25 mouse cellular contexts compared by ENCODE assay signal in the genomic region with DNA sequence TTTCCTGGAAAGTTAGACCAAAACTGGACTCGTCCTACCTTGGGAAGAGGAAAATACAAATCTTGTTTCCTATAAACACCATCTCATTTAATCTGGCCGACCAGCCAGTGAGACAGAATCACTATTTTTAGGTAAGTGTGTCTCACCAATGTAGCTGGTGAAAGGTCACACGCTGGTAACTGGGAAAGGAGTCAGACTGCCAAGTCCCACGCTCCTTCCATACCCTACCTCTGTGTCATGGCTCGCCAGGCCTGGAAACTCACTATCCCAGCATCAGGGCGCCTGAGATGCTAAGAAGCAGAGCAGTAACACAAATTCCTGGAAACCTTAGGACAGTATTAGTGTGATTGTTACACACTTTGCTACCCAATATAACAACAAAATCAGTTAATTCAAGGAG.
"Had no signal": no experiment of that assay in that cellular context is flagged by ENCODE, and none has a peak within 500 bp of the region (broad histone marks: within the 10 kb centered on the region; RNA-seq: fewer than 3 reads in every experiment).

No protein-coding gene starts in this region.

- H3K36me3 ChIP-seq: forebrain, embryonic 15.5 days had no signal

- H3K4me2 ChIP-seq: embryonic facial prominence, embryonic 12.5 days; embryonic facial prominence, embryonic 13.5 days; embryonic facial prominence, embryonic 15.5 days; forebrain, embryonic 12.5 days; forebrain, embryonic 13.5 days; forebrain, embryonic 15.5 days had no signal

- H3K4me1 ChIP-seq: embryonic facial prominence, embryonic 13.5 days; embryonic facial prominence, embryonic 15.5 days; forebrain, embryonic 10.5 days; forebrain, embryonic 12.5 days; forebrain, embryonic 13.5 days; forebrain, embryonic 15.5 days had no signal

- H3K4me3 ChIP-seq: embryonic facial prominence, embryonic 10.5 days; embryonic facial prominence, embryonic 12.5 days; embryonic facial prominence, embryonic 13.5 days; embryonic facial prominence, embryonic 15.5 days; erythroblast, embryonic 14.5 days; forebrain, embryonic 10.5 days; forebrain, embryonic 12.5 days; forebrain, embryonic 13.5 days; forebrain, embryonic 15.5 days; heart, embryonic 10.5 days had no signal

- DNase-seq: cerebellum, adult 18-20 months; cerebellum, adult 2 months; cerebellum, adult 8-10 months; cerebellum, adult 9-10 months; cerebellum, adult 9-11 months; embryo, embryonic 11 days; forebrain, postnatal 0 days; gastrocnemius, postnatal 10 days; gastrocnemius, postnatal 14 days; gastrocnemius, postnatal 25 days; gastrocnemius, postnatal 36 days; heart, adult 11 months; heart, adult 18-20 months had no signal

- ATAC-seq: forebrain, embryonic 13.5 days; forebrain, embryonic 14.5 days; forebrain, embryonic 15.5 days; forebrain, embryonic 16.5 days; forebrain, postnatal 0 days had no signal

- H3K9ac ChIP-seq: embryonic facial prominence, embryonic 12.5 days; embryonic facial prominence, embryonic 13.5 days; embryonic facial prominence, embryonic 15.5 days; forebrain, embryonic 12.5 days; forebrain, embryonic 13.5 days; forebrain, embryonic 15.5 days; forebrain, postnatal 0 days had no signal

- H3K9me3 ChIP-seq: embryonic facial prominence, embryonic 10.5 days; embryonic facial prominence, embryonic 12.5 days; embryonic facial prominence, embryonic 13.5 days; embryonic facial prominence, embryonic 15.5 days; forebrain, embryonic 10.5 days; forebrain, embryonic 12.5 days; forebrain, embryonic 13.5 days; forebrain, embryonic 15.5 days; heart, embryonic 10.5 days had no signal

- H3K27ac ChIP-seq: embryonic facial prominence, embryonic 10.5 days; embryonic facial prominence, embryonic 12.5 days; embryonic facial prominence, embryonic 13.5 days; embryonic facial prominence, embryonic 15.5 days; forebrain, embryonic 10.5 days; forebrain, embryonic 12.5 days; forebrain, embryonic 13.5 days; forebrain, embryonic 15.5 days; heart, embryonic 10.5 days had no signal

- H3K27me3 ChIP-seq: embryonic facial prominence, embryonic 12.5 days; embryonic facial prominence, embryonic 13.5 days; embryonic facial prominence, embryonic 15.5 days; forebrain, embryonic 12.5 days; forebrain, embryonic 13.5 days; forebrain, embryonic 15.5 days had no signal
